8 mouse cellular contexts compared by ENCODE assay signal in genomic region chr1:181446591-181447114, GRCm38 (mm10).
DNase-seq lines count a peak whose midpoint lies in the region; ATAC-seq and TF ChIP-seq lines count a peak whose summit lies in the region.
"Had no signal": no experiment of that assay in that cellular context is flagged by ENCODE, and none has a peak within 500 bp of the region (broad histone marks: within the 10 kb centered on the region; RNA-seq: fewer than 3 reads in every experiment).

No protein-coding gene starts in this region.

- no peak for DNase-seq in hindbrain, embryonic 11.5 days (ENCODE audit: low spot score)
- DNase-seq in 3134 (ENCODE audit: extremely low read depth, insufficient read length, low spot score) (peak; percentile 72), MEL (ENCODE audit: low read depth, low spot score) (peak; percentile 9)
- DNase-seq in right cerebral cortex, postnatal 4 days = no peak
- no peak for DNase-seq in embryo, embryonic 11 days
- DNase-seq: thymus, postnatal 4 days had no signal

- no peaks in the 10 kb centered on the region for H3K36me3 ChIP-seq in hindbrain, embryonic 15.5 days
- H3K36me3 ChIP-seq in hindbrain, embryonic 11.5 days (ENCODE audit: control insufficient read depth, insufficient read depth, low read length) = no peaks in the 10 kb centered on the region
- H3K36me3 ChIP-seq in MEL (ENCODE audit: control insufficient read depth in 1 of 2, insufficient read depth in 2 of 2, low read length in 2 of 2) = no peaks in the 10 kb centered on the region
- H3K36me3 ChIP-seq in forebrain, embryonic 16.5 days (ENCODE audit: control insufficient read depth, insufficient read depth) = no peaks in the 10 kb centered on the region

- no peak overlapping the region for H3K27ac ChIP-seq in hindbrain, embryonic 15.5 days (replicated peaks)
- no peak overlapping the region for H3K27ac ChIP-seq in hindbrain, embryonic 11.5 days (ENCODE audit: low read depth, low read length)
- no peak overlapping the region for H3K27ac ChIP-seq in MEL (ENCODE audit: control insufficient read depth, low read depth, low read length)
- peak overlapping the region; percentile 45 for H3K27ac ChIP-seq in forebrain, embryonic 16.5 days (ENCODE audit: low read length)

- no peaks in the 10 kb centered on the region for H3K27me3 ChIP-seq in hindbrain, embryonic 15.5 days
- no peaks in the 10 kb centered on the region for H3K27me3 ChIP-seq in hindbrain, embryonic 11.5 days (ENCODE audit: control insufficient read depth, insufficient read depth, low read length)
- peaks cover 0 to 1% of the 10 kb centered on the region in 2 experiments; a peak in 2 of 4 replicates for H3K27me3 ChIP-seq in MEL (ENCODE audit: control insufficient read depth in 1 of 2, insufficient read depth in 2 of 2, low read length in 2 of 2)
- H3K27me3 ChIP-seq in forebrain, embryonic 16.5 days (replicated peaks; ENCODE audit: control insufficient read depth, insufficient read depth, low read length) = no peaks in the 10 kb centered on the region

- TF ChIP-seq EP300 in MEL (IDR thresholded peaks at IDR 0.05; ENCODE audit: low read depth in 1 of 2, low read length in 2 of 2) = no peak

- H3K9ac ChIP-seq in hindbrain, embryonic 15.5 days = no peak overlapping the region
- no peak overlapping the region for H3K9ac ChIP-seq in hindbrain, embryonic 11.5 days (ENCODE audit: low read depth, low read length)
- H3K9ac ChIP-seq in MEL (ENCODE audit: control insufficient read depth, low read depth, low read length, poor library complexity, severe bottlenecking) = no peak overlapping the region
- H3K9ac ChIP-seq in forebrain, embryonic 16.5 days (replicated peaks; ENCODE audit: low read depth, low read length) = no peak overlapping the region

- 72% methylated on average over 6 of the region's 6 CpGs for WGBS in hindbrain, embryonic 15.5 days
- 91% methylated on average over 6 of the region's 6 CpGs for WGBS in hindbrain, embryonic 11.5 days
- 45% methylated on average over 6 of the region's 6 CpGs for WGBS in forebrain, embryonic 16.5 days

- no peaks in the 10 kb centered on the region for H3K9me3 ChIP-seq in hindbrain, embryonic 15.5 days
- no peaks in the 10 kb centered on the region for H3K9me3 ChIP-seq in hindbrain, embryonic 11.5 days (ENCODE audit: control insufficient read depth, low read length)
- H3K9me3 ChIP-seq in MEL (replicated peaks; ENCODE audit: insufficient read depth, low read length) = no peaks in the 10 kb centered on the region
- H3K9me3 ChIP-seq in forebrain, embryonic 16.5 days (ENCODE audit: control insufficient read depth, low read length) = no peaks in the 10 kb centered on the region

- peak; percentile 19; the same call in 1 of the 2 replicates for ATAC-seq in hindbrain, embryonic 15.5 days (ENCODE audit: low FRiP score, low read depth)
- ATAC-seq in hindbrain, embryonic 11.5 days (ENCODE audit: low FRiP score) = no peak
- ATAC-seq in forebrain, embryonic 16.5 days = peak; percentile 59

- TF ChIP-seq CTCF in MEL (IDR thresholded peaks at IDR 0.05 in 2 of 3, conservative IDR thresholded peaks at IDR 0.05 in 1 of 3; ENCODE audit: control insufficient read depth in 1 of 3, insufficient read depth in 1 of 3, low read depth in 2 of 3, low read length in 3 of 3, poor library complexity in 1 of 3, severe bottlenecking in 1 of 3) = no peak

- H3K4me2 ChIP-seq in hindbrain, embryonic 15.5 days = no peak overlapping the region
- H3K4me2 ChIP-seq in hindbrain, embryonic 11.5 days (replicated peaks; ENCODE audit: low read depth, low read length) = no peak overlapping the region
- H3K4me2 ChIP-seq in forebrain, embryonic 16.5 days (ENCODE audit: low read length) = no peak overlapping the region

- no peaks in the 10 kb centered on the region for H3K79me2 ChIP-seq in MEL (ENCODE audit: control insufficient read depth, insufficient read depth, low read length, poor library complexity)

- no peak for TF ChIP-seq RAD21 in MEL (IDR thresholded peaks at IDR 0.05; ENCODE audit: low read depth, low read length)

- peaks cover 4% of the 10 kb centered on the region for H3K4me1 ChIP-seq in hindbrain, embryonic 15.5 days (replicated peaks)
- no peaks in the 10 kb centered on the region for H3K4me1 ChIP-seq in hindbrain, embryonic 11.5 days (replicated peaks; ENCODE audit: control insufficient read depth, insufficient read depth, low read length)
- no peaks in the 10 kb centered on the region for H3K4me1 ChIP-seq in MEL (ENCODE audit: control insufficient read depth in 1 of 2, insufficient read depth in 2 of 2, low read length in 2 of 2)
- H3K4me1 ChIP-seq in forebrain, embryonic 16.5 days (replicated peaks; ENCODE audit: control insufficient read depth, insufficient read depth, low read length) = peaks cover 26% of the 10 kb centered on the region

- no peak for TF ChIP-seq POLR2A in MEL (IDR thresholded peaks at IDR 0.05; ENCODE audit: control insufficient read depth in 1 of 2, insufficient read depth in 1 of 2, low read depth in 1 of 2, low read length in 2 of 2, poor library complexity in 1 of 2)

- H3K4me3 ChIP-seq in hindbrain, embryonic 15.5 days = no peak overlapping the region
- no peak overlapping the region for H3K4me3 ChIP-seq in hindbrain, embryonic 11.5 days (ENCODE audit: low read depth, low read length)
- no peak overlapping the region for H3K4me3 ChIP-seq in MEL (ENCODE audit: control insufficient read depth in 1 of 2, insufficient read depth in 1 of 2, low read depth in 2 of 2, low read length in 2 of 2)
- no peak overlapping the region for H3K4me3 ChIP-seq in forebrain, embryonic 16.5 days (replicated peaks; ENCODE audit: low read length)

TF ChIP-seq in MEL, 35 proteins besides CTCF, POLR2A, EP300 and RAD21:
- TF ChIP-seq SIN3A (IDR thresholded peaks at IDR 0.05; ENCODE audit: low read length) (no peak), TAL1 (IDR thresholded peaks at IDR 0.05; ENCODE audit: low read length) (peak; percentile 37; the same call in 1 of the 2 replicates), MEF2A (IDR thresholded peaks at IDR 0.05; ENCODE audit: extremely low read depth, insufficient replicate concordance, low read depth, low read length, poor library complexity, severe bottlenecking) (0 out of 2 replicates have a peak, but pooled peaks have one; percentile 45), POLR2AphosphoS5 (IDR thresholded peaks at IDR 0.05; ENCODE audit: borderline replicate concordance, low read depth, low read length) (no peak), E2F4 (IDR thresholded peaks at IDR 0.05; ENCODE audit: borderline replicate concordance, low read depth, low read length) (no peak), ZKSCAN1 (IDR thresholded peaks at IDR 0.05; ENCODE audit: low read depth, low read length) (no peak)

Comparison
In these comparisons a context has a peak if more than half of its experiments do, and no peak if none do; other contexts are left out.
1. DNase-seq: peak in 3134 (single experiment) and MEL (single experiment); none in hindbrain, embryonic 11.5 days (single experiment), right cerebral cortex, postnatal 4 days (single experiment) and embryo, embryonic 11 days (single experiment).